Mouse (Mus musculus): ENCODE measurements around the gene Abhd2. TPM values are rescaled to one million over a fixed set of nuclear protein-coding genes. Genes with fewer than 3 reads are reported as not detected.

Gene Abhd2
- total RNA-seq, 2 experiments from 2014 or later = 382 to 406 TPM

DNA sequence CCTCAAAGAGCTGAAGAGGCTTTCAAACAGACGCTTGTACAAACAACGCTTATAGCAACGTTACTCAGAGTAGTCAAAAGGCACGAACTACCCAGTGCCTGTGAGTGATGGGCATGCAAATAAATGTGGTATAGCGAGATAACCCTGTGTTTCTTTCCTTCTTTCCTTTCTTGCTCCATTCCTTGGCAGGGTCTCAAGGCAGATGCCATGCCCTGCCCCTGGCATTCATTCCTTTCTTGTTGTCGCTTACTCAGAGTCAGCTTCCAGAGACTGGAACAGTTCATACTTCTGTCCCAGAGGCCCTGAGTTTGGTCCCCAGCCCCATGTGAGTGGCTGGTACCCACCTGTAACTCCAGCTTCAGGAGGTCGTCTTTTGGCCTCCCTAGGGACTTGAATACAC is 44.6 kb downstream of the Abhd2 start:
- DNase-seq (ENCODE audit: low spot score in 2 of 2) = no peak

DNA sequence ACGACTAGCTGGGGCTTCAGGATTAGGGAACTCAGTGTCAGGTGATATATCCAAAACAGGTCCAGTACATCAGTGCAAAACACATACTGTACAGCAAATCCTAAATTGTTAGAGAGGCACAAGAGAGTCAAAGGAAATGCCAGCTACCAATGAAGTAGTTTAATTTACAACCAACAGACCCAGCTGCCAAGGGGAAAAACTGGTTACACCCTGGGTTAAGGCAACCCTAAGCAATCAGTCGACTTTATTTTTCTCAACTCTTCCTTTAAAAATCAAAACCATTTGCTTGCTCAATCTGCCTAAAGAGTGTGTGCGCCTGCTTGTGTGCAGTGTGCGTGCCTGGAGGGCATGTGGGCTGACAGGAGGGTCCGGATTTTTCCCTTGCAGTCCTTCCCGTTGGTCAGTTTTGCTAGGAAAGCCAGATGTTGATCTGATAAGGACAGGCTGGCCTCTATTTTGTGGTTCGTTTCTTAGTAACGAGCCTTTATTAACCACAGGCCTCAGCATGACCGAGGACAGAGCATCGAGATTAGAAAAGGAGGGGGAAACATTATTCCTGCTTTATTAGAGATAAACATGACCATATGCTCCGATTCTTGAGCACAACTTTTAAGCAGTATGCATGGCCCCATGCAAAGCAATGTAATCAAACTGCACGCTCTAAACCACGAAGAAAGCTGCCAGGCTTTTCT is 45.3 kb downstream of the Abhd2 start:
- no peak for DNase-seq (ENCODE audit: low spot score in 2 of 2)

DNA sequence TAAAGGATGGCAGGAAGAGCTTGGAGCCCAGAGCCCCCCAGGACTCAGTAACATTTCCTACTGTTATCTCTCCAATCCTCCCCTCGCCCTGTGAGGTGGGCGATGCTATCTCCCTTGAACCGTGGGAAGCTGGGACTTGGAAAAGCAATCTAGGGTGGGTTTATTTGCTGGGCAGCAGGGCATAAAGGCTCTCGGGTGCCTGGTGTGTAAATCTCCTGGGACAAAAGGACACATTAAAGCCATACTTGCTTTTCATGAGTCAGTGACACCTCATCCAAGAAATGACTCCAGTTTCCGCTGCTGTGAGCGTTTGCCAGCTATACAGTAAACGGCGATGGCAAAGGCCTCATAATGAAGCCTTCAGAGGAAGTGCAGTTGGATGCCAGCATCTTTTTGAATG is 50.9 kb downstream of the Abhd2 start:
- DNase-seq (ENCODE audit: low spot score in 2 of 2) = no peak

DNA sequence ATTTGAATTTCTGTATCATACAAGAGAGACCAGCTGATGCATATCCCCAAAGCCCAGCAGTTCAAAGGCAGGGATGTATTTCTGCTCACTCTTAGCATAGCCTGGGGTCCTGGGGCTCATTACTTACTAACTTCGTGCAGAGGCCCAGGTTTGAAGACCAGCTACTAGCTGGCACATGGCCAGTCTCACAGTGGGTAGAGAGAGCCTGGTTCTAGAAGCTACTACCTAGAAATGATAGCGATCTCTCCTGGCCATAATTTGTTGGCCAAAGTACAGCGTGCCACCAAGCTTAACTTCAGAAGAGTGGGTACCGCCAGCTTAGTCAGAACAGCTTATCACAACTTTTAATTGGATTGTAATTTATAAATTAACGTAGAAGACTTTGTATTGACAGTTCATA is 55.8 kb downstream of the Abhd2 start:
- no peak for DNase-seq (ENCODE audit: low spot score in 2 of 2)

DNA sequence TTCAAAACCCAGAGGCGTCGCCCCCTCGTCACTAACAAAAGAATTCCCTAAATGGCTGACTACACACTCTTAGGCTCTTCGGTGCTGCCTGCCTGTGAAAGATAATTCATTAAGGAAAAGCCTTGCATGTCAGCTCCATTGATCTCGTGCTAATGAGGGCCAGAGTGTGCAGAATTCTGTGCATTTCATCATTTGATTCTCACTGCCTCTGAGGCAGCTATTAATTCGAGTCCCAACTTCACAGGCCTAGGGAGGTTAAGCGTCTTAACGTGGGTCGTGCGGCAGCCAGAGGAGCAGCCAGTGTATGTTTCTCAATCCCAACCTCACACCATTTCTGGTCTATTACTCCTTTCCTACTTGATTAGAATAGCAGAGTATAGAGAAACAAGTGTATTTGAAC is 58.2 kb downstream of the Abhd2 start:
- DNase-seq (ENCODE audit: low spot score in 2 of 2) = no peak

DNA sequence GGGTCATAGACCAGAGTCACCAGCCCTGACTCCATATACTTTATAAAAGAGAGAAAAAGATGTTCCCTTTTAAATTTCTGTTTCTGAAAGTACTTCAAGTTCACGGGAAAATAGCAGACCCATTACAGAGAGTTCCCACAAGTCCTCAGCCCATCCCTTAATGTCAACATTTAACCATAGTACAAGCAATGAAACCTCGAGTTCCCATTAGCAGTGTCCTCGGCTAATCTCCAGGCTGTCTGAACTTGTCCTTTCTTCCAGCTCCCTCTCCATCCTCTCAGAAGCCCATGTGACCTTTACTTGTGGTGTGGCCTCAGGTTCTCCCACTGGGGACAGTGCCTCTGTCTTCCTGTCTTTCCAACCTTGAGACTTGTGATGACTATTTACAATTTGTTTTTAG is 60.4 kb downstream of the Abhd2 start:
- DNase-seq (ENCODE audit: low spot score in 2 of 2) = no peak

DNA sequence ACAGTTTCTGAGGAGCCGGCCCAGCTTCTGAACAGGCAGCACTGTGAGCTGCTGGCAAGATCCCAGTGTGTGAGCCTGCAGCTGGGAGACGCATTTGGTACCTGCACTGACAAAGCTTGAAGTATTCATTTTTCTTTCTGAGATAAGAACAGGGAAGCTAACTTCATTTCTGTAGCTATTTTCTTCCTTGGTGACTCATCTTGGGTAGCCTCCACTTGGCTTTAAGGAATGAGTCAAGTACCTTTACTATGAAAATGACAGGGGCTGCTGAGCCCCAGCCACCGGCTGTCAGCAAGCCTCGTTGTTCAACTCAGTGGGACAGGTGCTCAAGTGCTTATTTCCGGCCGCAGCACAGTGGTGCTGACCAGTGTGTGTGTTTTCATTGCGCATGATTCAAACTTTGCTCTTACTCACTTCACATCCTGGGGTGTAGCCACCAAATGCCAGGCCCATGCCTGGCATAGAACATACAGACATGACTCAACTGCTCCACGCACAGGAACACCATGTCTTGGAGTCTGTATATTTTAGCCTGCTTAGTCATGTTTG is 63.4 kb downstream of the Abhd2 start:
- DNase-seq (ENCODE audit: low spot score in 2 of 2) = no peak

DNA sequence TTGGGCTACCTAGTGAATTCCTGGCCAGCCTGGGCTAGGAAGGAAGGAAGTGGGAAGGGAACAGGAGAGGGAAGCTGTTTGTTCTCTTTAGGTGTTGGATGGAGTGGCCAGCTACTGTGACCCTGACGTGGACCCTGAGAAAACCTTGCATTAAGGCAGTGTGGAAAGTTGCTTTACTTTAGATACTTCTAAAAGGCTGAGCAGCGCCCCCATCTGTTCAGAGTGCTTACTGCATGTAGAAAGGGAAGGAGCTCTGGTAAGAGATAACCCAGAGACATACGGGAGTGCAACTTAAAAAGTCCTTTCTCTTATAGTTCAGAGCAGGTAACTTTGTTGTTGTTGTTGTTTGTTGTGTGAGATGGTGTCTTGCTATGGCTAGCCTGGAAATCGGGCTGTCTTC is 72.9 kb downstream of the Abhd2 start:
- DNase-seq (ENCODE audit: low spot score in 2 of 2) = peak in 1 of 2 experiments; percentile 44

DNA sequence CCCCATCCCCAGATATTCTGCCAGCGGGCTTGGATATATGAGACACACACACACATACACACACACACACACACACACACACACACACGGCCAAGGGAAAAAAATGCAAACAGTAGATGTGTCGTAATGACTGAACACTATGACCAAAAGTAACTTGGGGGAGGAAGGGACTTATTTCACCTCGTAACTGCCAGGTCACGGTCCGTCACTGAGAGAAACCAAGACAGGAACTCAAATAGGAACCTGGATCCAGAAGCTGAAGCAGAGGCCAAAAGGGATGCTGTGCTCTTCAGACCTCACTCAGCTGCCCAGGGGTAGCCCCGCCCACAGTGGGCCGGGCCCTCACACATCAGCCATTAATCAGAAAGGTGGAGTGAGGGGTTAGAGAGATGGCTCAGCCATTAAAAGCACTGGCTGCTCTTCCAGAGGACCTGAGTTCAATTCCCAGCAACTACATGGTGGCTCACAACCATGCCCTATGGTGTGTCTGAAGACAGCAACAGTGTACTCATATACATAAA is 73.6 kb downstream of the Abhd2 start:
- DNase-seq (ENCODE audit: low spot score in 2 of 2) = no peak

DNA sequence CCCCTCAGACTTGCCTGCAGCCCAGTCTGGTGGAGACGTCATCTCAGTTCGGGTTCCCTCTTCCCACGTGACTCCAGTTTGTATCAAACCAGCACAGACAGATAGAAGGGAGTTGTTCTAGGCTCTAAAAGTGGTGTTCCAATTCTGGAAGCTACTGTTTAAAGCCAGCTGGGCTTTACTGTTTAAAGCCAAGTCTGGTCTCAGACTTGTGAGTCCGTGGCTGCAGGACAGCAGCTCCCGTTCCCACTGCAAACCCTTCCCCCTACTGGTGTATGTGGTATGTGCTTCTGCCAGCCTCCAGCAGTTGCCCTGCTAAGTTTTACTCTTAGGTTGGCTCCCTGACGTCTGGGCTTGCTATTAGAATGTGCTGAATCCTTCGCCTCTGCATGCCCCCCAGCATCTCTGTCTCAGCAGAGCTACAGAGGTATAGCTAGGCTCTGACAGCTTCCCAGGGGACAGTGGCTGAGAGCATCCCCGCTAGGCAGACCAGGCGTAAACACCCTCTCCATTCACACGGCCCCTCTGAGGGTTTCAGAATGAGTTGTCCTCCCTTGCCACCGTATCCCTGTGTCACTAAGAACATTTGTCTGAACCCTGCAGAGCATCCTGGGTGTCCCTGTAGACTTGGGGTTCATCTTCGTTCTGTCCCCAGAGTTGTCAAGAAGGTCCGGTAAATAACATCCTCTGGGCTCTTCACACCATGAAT is 74.3 kb downstream of the Abhd2 start:
- DNase-seq (ENCODE audit: low spot score in 2 of 2) = no peak

DNA sequence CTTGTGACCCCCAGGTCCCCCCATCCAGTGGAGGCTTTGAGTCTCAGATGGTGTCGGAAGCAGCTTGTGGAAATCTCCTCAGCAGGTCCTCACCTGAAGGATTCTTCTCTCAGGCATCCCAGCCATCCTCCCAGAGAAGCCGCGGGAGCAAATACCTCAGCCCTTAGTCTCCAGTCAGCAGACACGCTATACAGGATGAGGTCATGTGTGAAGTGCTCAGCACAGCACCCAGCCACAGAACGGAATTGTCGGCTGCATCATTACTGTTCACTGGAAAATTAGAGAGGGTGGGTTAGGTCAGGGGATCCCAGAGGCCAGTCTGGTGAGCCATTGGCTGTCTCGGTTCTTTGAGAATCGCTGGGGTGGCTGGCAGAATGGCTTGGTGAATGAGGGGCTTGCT is 75.8 kb downstream of the Abhd2 start:
- no peak for DNase-seq (ENCODE audit: low spot score in 2 of 2)

DNA sequence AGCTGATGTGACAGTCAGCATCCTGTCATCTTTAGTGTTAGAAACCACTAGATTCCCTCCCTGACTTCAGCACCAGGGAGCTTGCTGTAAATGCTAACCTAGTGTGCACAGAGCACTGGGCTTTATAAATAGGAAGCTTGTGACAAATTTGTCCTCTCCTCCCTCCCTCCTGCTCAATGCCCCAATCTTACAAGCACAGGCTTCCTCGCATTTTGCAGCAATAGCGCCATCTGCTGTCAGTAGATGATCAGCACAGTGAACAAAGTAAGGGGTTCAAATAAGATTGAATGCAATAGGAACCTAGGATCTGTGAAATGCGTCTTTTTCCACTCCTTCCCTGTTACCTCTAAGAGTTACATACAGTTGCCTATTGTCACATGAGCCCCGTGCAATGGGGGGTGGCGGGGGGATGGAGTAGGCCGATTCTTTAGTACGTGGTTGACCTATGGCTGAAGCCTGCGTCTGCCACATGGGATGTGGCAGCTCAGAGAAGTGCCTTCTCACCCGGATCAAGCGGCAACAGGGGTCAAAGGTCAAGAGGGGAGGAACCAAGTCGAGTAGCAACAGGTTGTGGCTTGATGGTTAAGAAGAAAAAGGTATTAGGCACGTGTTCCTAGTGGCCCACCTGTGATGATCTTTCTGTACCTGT is 76.9 kb downstream of the Abhd2 start:
- DNase-seq (ENCODE audit: low spot score in 2 of 2) = peak in 1 of 2 experiments; percentile 40

DNA sequence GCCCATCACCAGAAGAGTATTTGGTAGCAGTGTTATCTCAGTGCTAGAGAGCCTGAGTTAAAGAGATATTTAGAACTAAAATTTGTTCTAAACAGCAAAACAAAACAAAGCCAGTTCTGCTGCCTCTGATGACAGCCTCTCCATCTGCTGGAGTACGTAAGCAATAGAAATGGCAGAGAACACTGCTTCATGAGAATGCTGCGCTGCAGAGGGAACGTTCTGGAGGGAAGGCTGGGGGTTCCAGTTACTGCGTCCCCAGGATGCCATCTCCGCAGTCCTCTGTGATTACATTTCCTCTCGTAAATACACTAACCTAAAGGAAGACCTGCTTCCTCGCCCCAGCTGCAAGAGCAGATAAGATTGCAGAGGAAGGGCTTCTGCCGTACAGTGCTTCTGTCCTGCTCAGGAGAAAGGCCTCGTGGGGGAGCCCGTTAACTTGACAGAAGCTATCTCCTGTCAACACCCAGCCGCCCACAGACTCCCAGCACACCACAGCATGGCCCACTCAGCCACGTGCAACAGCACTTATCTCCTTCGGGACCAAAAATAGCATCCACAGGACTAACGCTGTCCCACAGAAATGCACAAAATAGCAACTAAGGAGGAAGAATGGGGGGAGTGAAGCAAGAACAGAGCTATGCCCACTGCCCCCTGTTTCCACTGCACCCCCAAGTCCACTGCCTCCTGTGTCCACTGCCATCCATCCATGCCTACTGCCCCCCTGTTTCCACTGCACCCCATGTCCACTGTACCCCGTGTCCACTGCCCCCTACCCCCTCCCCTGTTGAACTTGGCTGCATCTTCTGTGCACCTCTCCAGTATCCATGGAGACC is 85.6 kb downstream of the Abhd2 start:
- no peak for DNase-seq (ENCODE audit: low spot score in 2 of 2)

DNA sequence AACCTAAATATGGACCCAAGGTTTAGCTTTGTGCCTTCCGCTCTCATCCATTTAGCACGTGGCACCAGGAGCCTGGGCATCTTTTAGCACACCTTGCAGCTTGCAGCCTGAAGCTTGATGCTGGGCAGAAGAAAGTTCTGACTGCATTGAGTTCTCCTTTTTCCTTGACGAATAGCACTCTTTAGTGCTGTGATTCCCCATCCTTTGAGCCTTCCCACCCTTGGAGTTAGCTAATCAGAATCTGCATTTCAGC is 86.1 kb downstream of the Abhd2 start:
- no peak for DNase-seq (ENCODE audit: low spot score in 2 of 2)

DNA sequence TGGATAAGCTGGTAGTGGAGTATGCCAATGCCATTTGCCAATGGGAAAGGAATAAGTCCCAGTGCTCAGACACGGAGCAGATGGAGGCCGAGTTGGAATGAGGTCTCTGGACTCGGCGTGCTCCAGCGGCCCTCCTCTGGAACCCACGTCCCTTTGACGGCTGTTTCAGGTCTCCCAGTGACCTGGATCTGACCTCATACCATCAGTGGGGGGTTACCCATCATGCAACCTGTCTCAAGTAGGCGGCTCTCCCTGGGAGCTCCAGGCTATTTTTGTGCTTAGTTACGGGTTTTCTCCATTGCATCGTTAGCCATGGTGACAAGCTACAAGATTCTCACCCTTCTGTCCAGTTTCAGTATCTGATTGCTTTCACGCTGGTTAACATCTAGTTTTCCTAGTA is 87.1 kb downstream of the Abhd2 start:
- no peak for DNase-seq (ENCODE audit: low spot score in 2 of 2)

DNA sequence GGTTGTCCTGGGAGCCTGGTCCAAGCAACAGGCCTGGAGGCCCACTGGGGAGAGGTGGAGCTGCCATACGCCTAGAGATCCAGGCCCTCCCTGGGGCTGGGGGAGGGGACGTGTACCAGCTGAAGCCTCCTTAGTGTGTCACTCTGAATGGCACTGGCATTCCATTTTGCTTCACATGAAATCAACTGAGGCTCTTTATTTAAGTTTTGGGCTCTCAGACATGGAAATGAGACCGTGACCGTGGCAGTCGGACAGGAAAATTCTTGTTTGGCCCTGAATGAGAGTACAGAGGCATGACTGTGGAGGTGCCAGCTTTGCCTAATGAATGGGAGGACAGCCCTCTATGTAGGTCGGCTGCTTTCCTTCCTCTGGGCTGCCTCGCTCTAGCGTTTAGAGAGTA is 89.2 kb downstream of the Abhd2 start:
- no peak for DNase-seq (ENCODE audit: low spot score in 2 of 2)

DNA sequence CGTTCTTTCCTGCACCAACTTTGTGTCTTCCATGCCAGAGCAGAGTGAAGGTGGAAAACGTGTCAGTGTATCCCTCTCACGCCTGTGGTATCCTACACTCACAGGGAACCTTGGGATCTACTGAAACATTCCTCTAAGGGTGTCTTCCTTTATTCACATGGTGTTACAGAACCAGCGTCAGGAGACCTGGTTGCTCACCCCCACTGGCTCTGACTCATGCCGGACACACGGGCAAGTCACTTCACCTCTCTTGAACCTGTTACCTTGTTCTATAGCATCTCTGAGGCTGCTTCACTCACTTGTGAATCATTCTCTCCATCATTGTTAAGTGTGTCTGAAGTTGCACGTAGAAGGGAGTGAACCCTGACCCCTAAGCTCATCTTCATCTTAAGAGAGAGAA is 89.8 kb downstream of the Abhd2 start:
- no peak for DNase-seq (ENCODE audit: low spot score in 2 of 2)

DNA sequence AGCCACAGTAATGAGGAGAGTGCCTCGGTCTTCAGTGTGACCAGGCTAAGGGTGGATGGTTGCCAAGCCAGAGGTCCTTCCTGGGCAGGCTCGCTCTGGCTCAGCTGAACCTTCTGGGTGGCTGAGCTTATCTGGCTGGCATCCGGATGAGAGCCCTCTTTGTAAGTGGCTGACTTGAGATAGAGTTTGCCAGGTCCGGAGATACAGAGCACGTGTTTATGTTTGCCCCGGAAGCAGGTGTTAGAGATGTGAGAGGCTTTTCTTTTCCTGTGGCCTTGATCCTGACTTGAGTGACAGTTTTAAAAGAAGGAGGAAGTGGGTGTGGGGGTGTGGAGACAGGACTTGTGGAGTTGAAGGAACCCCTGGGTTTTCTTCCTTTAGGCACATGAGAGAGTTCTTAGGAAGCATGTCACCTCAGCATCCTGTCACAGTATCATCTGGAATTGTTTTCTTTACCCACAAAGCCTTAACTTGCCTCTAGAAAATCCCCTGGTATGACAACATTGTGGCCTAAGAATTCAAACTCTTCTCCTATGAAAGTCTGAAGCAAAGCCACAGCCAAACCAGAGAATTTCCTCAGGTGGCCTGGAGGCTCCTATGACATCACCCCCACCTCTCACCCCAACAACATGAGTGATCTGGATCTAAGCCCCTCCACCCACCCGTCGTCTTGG is 90.5 kb downstream of the Abhd2 start:
- no peak for DNase-seq (ENCODE audit: low spot score in 2 of 2)

DNA sequence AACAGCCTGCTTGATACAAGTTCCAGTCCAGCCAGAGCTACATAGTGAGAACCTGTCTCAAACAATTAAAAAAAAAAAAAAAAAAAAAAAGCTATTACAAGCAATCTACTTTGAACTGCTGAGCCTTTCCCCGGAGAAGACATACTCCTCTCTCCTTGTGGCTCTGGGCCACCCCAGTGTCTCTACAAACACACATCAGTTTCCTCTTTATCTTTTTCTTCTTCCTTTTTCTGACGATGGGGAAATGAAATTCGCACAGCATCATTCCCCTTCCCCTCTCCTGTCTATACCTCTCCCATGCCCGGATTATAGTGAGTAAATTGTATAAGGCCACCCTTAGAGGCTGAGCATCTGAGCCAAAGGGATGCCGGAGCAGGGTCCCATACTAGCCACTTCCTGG is 95.7 kb downstream of the Abhd2 start:
- no peak for DNase-seq (ENCODE audit: low spot score in 2 of 2)

DNA sequence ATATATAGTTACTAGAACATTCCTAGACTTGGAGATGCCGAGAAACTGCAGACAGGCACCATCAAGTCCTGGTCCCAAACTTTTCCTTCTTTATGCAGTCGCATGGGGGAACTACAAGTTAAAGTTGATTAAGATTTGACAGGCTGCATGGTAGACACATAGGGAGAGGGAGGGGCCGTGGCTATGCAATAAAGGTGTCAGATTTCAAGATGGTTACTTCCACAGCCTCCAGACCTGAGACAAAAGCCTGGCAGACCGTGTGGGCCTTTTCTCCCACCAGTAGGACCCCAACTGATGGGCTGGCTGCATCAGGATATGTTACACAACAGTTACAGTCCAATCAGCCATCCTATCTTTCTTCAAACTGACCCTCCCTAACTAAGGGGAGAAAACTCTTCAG is 96.4 kb downstream of the Abhd2 start:
- no peak for DNase-seq (ENCODE audit: low spot score in 2 of 2)

DNA sequence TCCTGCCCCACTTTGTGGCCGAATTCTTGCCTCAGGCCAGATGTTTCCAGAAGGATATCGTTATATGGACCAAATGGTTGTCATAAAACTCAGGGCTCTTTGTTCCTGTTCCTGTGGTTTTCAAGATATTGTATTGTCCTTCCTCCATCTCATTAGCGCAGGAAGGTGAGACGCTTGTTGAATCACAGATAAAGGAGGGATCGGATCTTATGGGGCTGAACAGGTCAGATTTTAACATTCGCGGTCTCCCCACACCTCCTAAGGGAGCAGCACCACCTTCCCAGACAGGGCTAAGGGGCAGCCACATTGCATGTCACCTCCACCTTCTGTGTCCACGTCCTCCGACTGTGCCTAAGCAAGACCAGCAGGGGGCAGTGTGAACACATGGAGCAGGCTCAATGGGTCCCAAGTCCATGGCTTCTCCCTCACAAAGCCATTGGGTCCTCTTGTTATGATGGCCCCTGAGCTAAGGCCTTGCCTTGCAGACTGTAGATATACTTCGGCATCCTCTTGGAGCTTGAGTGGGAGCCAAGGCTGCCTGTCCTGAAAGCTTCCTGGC is 98.4 kb downstream of the Abhd2 start:
- peak; percentile 35 to 69 for DNase-seq (ENCODE audit: low spot score in 2 of 2)

Measured in adrenal gland, postnatal 4 days (tissue).